Mouse (Mus musculus) cerebellum, adult 2 months (tissue): ENCODE measurements around the gene Tmub1.

Experiments
- CTCF ChIP-seq: fragments of 200-500 bp; IDR thresholded peaks from 2 replicates; pipeline ENCODE4 v1.5.1; 2011; ENCODE audit warnings: low read depth, mild to moderate bottlenecking, control low read depth, low read length, moderate library complexity, borderline replicate concordance; ENCODE audit not compliant: insufficient read depth
- POLR2A ChIP-seq: fragments of 200-500 bp; IDR thresholded peaks from 2 replicates; pipeline ENCODE4 v1.6.1; 2011; ENCODE audit warnings: low read length, control low read depth, borderline replicate concordance; ENCODE audit not compliant: insufficient read depth

GRCm38 (mm10) chr5:24433993-24434392 is 13.7 kb downstream of the Tmub1 start:
- TF ChIP-seq CTCF, result no peak
- no peak for TF ChIP-seq POLR2A
